Mouse (Mus musculus): ENCODE measurements at regions not wholly inside any gene's neighbourhood (a gene's known extent, or its start where the extent isn't known, plus 50 kb on each side); places are given as distances from the start of the nearest gene placed in this dataset.
A peak's percentile ranks its signal among the peaks of the same experiment; 100 is the strongest.

- Histone ChIP-seq H3K27ac (ENCODE audit: insufficient read depth, low read length) (no peak overlapping the region), H3K4me3 (ENCODE audit: insufficient read depth, low read length) (no peak overlapping the region), H3K4me1 (ENCODE audit: control insufficient read depth, insufficient read depth, low read length) (peaks cover 4% of the 10 kb centered on the region; the same call in 1 of the 2 replicates)
- TF ChIP-seq POLR2A (IDR thresholded peaks at IDR 0.05; ENCODE audit: low read depth, low read length) (no peak), CTCF (IDR thresholded peaks at IDR 0.05; ENCODE audit: borderline replicate concordance, insufficient read depth, low read length) (no peak)
Observed at GRCm38 (mm10) chr15:33926446-33926845, 431.2 kb downstream of the 9430069I07Rik start.

- Histone ChIP-seq H3K4me1 (ENCODE audit: control insufficient read depth, insufficient read depth, low read length) (peaks cover 4% of the 10 kb centered on the region; the same call in 1 of the 2 replicates), H3K27ac (ENCODE audit: insufficient read depth, low read length) (peak overlapping the region; percentile 80), H3K4me3 (ENCODE audit: insufficient read depth, low read length) (no peak overlapping the region)
- no peak for TF ChIP-seq CTCF (IDR thresholded peaks at IDR 0.05; ENCODE audit: borderline replicate concordance, insufficient read depth, low read length)
- no peak for TF ChIP-seq POLR2A (IDR thresholded peaks at IDR 0.05; ENCODE audit: low read depth, low read length)
Observed at GRCm38 (mm10) chr15:33924094-33924890, 433.4 kb downstream of the 9430069I07Rik start.

GRCm38 (mm10) chr15:33914891-33915290, 442.8 kb downstream of the 9430069I07Rik start:
- H3K4me1 ChIP-seq (ENCODE audit: control insufficient read depth, insufficient read depth, low read length), result peaks cover 15% of the 10 kb centered on the region
- TF ChIP-seq POLR2A (IDR thresholded peaks at IDR 0.05; ENCODE audit: low read depth, low read length) (no peak), CTCF (IDR thresholded peaks at IDR 0.05; ENCODE audit: borderline replicate concordance, insufficient read depth, low read length) (no peak)
- no peak overlapping the region for H3K27ac ChIP-seq (ENCODE audit: insufficient read depth, low read length)
- no peak overlapping the region for H3K4me3 ChIP-seq (ENCODE audit: insufficient read depth, low read length)

- TF ChIP-seq CTCF (IDR thresholded peaks at IDR 0.05; ENCODE audit: borderline replicate concordance, insufficient read depth, low read length) (no peak), POLR2A (IDR thresholded peaks at IDR 0.05; ENCODE audit: low read depth, low read length) (no peak)
- peaks cover 8% of the 10 kb centered on the region; the same call in 1 of the 2 replicates for H3K4me1 ChIP-seq (ENCODE audit: control insufficient read depth, insufficient read depth, low read length)
- H3K4me3 ChIP-seq (ENCODE audit: insufficient read depth, low read length), result no peak overlapping the region
- H3K27ac ChIP-seq (ENCODE audit: insufficient read depth, low read length), result peak overlapping the region; percentile 100
Observed at GRCm38 (mm10) chr15:33906727-33907479, 450.8 kb downstream of the 9430069I07Rik start.

GRCm38 (mm10) chr15:33896076-33896475, 461.6 kb downstream of the 9430069I07Rik start:
- Histone ChIP-seq H3K4me1 (ENCODE audit: control insufficient read depth, insufficient read depth, low read length) (no peaks in the 10 kb centered on the region), H3K27ac (ENCODE audit: insufficient read depth, low read length) (no peak overlapping the region), H3K4me3 (ENCODE audit: insufficient read depth, low read length) (no peak overlapping the region)
- TF ChIP-seq CTCF (IDR thresholded peaks at IDR 0.05; ENCODE audit: borderline replicate concordance, insufficient read depth, low read length) (no peak), POLR2A (IDR thresholded peaks at IDR 0.05; ENCODE audit: low read depth, low read length) (no peak)

- TF ChIP-seq POLR2A (IDR thresholded peaks at IDR 0.05; ENCODE audit: low read depth, low read length) (no peak), CTCF (IDR thresholded peaks at IDR 0.05; ENCODE audit: borderline replicate concordance, insufficient read depth, low read length) (no peak)
- no peaks in the 10 kb centered on the region for H3K4me1 ChIP-seq (ENCODE audit: control insufficient read depth, insufficient read depth, low read length)
- no peak overlapping the region for H3K4me3 ChIP-seq (ENCODE audit: insufficient read depth, low read length)
- no peak overlapping the region for H3K27ac ChIP-seq (ENCODE audit: insufficient read depth, low read length)
Observed at GRCm38 (mm10) chr15:33890606-33891005, 467.1 kb downstream of the 9430069I07Rik start.

- TF ChIP-seq POLR2A (IDR thresholded peaks at IDR 0.05; ENCODE audit: low read depth, low read length) (no peak), CTCF (IDR thresholded peaks at IDR 0.05; ENCODE audit: borderline replicate concordance, insufficient read depth, low read length) (no peak)
- Histone ChIP-seq H3K4me1 (ENCODE audit: control insufficient read depth, insufficient read depth, low read length) (no peaks in the 10 kb centered on the region), H3K4me3 (ENCODE audit: insufficient read depth, low read length) (no peak overlapping the region), H3K27ac (ENCODE audit: insufficient read depth, low read length) (no peak overlapping the region)
Observed at GRCm38 (mm10) chr15:33888865-33889368, 468.8 kb downstream of the 9430069I07Rik start.

- H3K4me1 ChIP-seq (ENCODE audit: control insufficient read depth, insufficient read depth, low read length), result no peaks in the 10 kb centered on the region
- no peak for TF ChIP-seq CTCF (IDR thresholded peaks at IDR 0.05; ENCODE audit: borderline replicate concordance, insufficient read depth, low read length)
- no peak for TF ChIP-seq POLR2A (IDR thresholded peaks at IDR 0.05; ENCODE audit: low read depth, low read length)
- H3K4me3 ChIP-seq (ENCODE audit: insufficient read depth, low read length), result no peak overlapping the region
- H3K27ac ChIP-seq (ENCODE audit: insufficient read depth, low read length), result no peak overlapping the region
Observed at GRCm38 (mm10) chr15:33862224-33862752, 495.4 kb downstream of the 9430069I07Rik start.

- Histone ChIP-seq H3K4me3 (ENCODE audit: insufficient read depth, low read length) (no peak overlapping the region), H3K27ac (ENCODE audit: insufficient read depth, low read length) (no peak overlapping the region), H3K4me1 (ENCODE audit: control insufficient read depth, insufficient read depth, low read length) (no peaks in the 10 kb centered on the region)
- TF ChIP-seq CTCF (IDR thresholded peaks at IDR 0.05; ENCODE audit: borderline replicate concordance, insufficient read depth, low read length) (no peak), POLR2A (IDR thresholded peaks at IDR 0.05; ENCODE audit: low read depth, low read length) (no peak)
Observed at GRCm38 (mm10) chr15:33825435-33826088, 532.1 kb downstream of the 9430069I07Rik start.

Data from embryonic fibroblast, embryonic 13.5 days (primary cell).